Mouse (Mus musculus) embryonic fibroblast, embryonic 13.5 days (primary cell): ENCODE data around the gene Mtcl1.

ENCODE experiments used
- CTCF ChIP-seq: IDR thresholded peaks from 2 replicates; pipeline ENCODE4 v1.5.1; 2011; ENCODE audit warnings: mild to moderate bottlenecking, control low read depth, low read length, moderate library complexity, borderline replicate concordance; ENCODE audit not compliant: insufficient read depth
- POLR2A ChIP-seq: IDR thresholded peaks from 2 replicates; pipeline ENCODE4 v1.6.1; 2011; ENCODE audit warnings: low read depth, mild to moderate bottlenecking, control low read depth, low read length, moderate library complexity

DNA sequence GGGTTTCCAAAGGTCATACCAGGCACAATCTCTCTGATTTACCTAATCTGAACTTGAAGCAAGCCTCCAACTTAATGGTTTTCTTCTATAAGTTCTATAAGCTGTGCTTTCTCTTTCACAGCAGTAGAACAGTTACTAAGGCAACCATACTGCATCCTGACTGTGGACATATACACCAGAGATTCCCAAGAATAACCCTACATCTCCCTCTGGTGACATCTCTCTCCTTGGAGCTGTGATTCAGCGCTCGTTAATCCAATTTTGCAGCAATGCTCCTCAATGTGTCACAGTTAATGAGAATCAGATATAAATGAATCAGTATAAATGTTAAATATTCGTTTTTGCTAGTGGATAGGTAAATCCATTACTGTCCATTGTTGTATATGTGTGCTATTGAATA is 131.5 kb downstream of the Mtcl1 start:
- TF ChIP-seq POLR2A (no peak), CTCF (no peak)
